Mouse (Mus musculus): ENCODE measurements around the gene Cdc42se2.

- no peak for TF ChIP-seq TAL1 (IDR thresholded peaks at IDR 0.05; ENCODE audit: low read length)
- TF ChIP-seq GATA1 (IDR thresholded peaks at IDR 0.05; ENCODE audit: low read length), result no peak
Observed at GRCm38 (mm10) chr11:54764759-54765158, 22.7 kb downstream of the Cdc42se2 start.
